16 mouse cellular contexts compared by ENCODE assay signal in the genomic region with DNA sequence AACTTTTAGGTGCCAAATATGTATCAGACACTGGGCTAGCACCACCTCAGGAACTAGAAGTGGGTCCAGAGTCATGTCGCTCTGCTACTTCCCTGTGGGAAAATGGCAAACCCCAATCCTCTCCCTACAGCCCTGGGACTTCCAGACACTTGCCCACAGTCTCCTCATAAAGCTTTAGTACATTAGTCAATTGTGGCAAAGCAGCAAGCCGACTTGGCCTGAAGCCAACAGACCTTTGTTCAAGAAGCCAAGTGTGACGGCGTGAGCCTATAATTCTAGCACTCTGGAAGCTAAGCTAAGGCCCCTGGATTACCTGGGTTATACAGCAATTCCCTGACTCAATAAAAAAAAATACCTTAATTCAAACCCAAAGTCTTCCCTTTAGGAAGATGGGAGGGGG.
DNase-seq lines count a peak whose midpoint lies in the region; ATAC-seq and TF ChIP-seq lines count a peak whose summit lies in the region.
"Had no signal": no experiment of that assay in that cellular context is flagged by ENCODE, and none has a peak within 500 bp of the region (broad histone marks: within the 10 kb centered on the region; RNA-seq: fewer than 3 reads in every experiment).

No protein-coding gene starts in this region.

- H3K4me2 ChIP-seq in hindbrain, embryonic 11.5 days (replicated peaks; ENCODE audit: low read depth, low read length) = no peak overlapping the region
- no peak overlapping the region for H3K4me2 ChIP-seq in hindbrain, embryonic 13.5 days
- no peak overlapping the region for H3K4me2 ChIP-seq in neural tube, embryonic 14.5 days (ENCODE audit: low read depth, low read length)
- H3K4me2 ChIP-seq in limb, embryonic 14.5 days (replicated peaks; ENCODE audit: low read depth, low read length, severe bottlenecking) = no peak overlapping the region
- H3K4me2 ChIP-seq: heart, embryonic 13.5 days; hindbrain, embryonic 14.5 days; midbrain, embryonic 13.5 days had no signal

- ATAC-seq in hindbrain, embryonic 11.5 days (ENCODE audit: low FRiP score) = no peak
- ATAC-seq in hindbrain, embryonic 13.5 days (ENCODE audit: low FRiP score) = no peak
- peak; percentile 17; the same call in 1 of the 2 replicates for ATAC-seq in neural tube, embryonic 14.5 days (ENCODE audit: low read depth)
- ATAC-seq in limb, embryonic 14.5 days (ENCODE audit: low FRiP score, low read depth) = no peak
- ATAC-seq: midbrain, embryonic 13.5 days had no signal

- WGBS in hindbrain, embryonic 11.5 days = 76% methylated on average over 4 of the region's 4 CpGs
- WGBS in hindbrain, embryonic 13.5 days = 50% methylated on average over 4 of the region's 4 CpGs
- WGBS in neural tube, embryonic 14.5 days = 46% methylated on average over 4 of the region's 4 CpGs
- WGBS in limb, embryonic 14.5 days = 48% methylated on average over 4 of the region's 4 CpGs

- no peaks in the 10 kb centered on the region for H3K27me3 ChIP-seq in hindbrain, embryonic 11.5 days (ENCODE audit: control insufficient read depth, insufficient read depth, low read length)
- no peaks in the 10 kb centered on the region for H3K27me3 ChIP-seq in hindbrain, embryonic 13.5 days
- H3K27me3 ChIP-seq in neural tube, embryonic 14.5 days (ENCODE audit: control insufficient read depth, insufficient read depth, low read length) = no peaks in the 10 kb centered on the region
- no peaks in the 10 kb centered on the region for H3K27me3 ChIP-seq in limb, embryonic 14.5 days (ENCODE audit: control insufficient read depth, insufficient read depth, low read length)
- H3K27me3 ChIP-seq: heart, embryonic 13.5 days; midbrain, embryonic 13.5 days had no signal

- H3K9ac ChIP-seq in hindbrain, embryonic 11.5 days (ENCODE audit: low read depth, low read length) = no peak overlapping the region
- H3K9ac ChIP-seq in hindbrain, embryonic 13.5 days = no peak overlapping the region
- H3K9ac ChIP-seq in neural tube, embryonic 14.5 days (replicated peaks; ENCODE audit: low read depth, low read length) = no peak overlapping the region
- no peak overlapping the region for H3K9ac ChIP-seq in limb, embryonic 14.5 days (ENCODE audit: low read depth, low read length, severe bottlenecking)
- H3K9ac ChIP-seq: heart, embryonic 13.5 days; hindbrain, embryonic 14.5 days; midbrain, embryonic 13.5 days had no signal

- peak; percentile 16 for DNase-seq in hindbrain, embryonic 11.5 days (ENCODE audit: low spot score)
- DNase-seq in neural tube, embryonic 10.5 days (ENCODE audit: extremely low spot score, low spot score) = no peak
- DNase-seq in kidney, adult 9 months = peak; percentile 85
- peak; percentile 45 for DNase-seq in limb, embryonic 14.5 days (ENCODE audit: low spot score)
- no peak for DNase-seq in natural killer cell, adult 2 months (ENCODE audit: low spot score in 2 of 2)
- no peak for DNase-seq in frontal cortex, adult 2 months (ENCODE audit: extremely low spot score in 1 of 2, low spot score in 1 of 2)
- DNase-seq: B cell, adult 2 months; cerebellum, adult 8-10 months; right cerebral cortex, postnatal 25 days; thymus, postnatal 25 days had no signal

- H3K9me3 ChIP-seq in hindbrain, embryonic 11.5 days (ENCODE audit: control insufficient read depth, low read length) = no peaks in the 10 kb centered on the region
- H3K9me3 ChIP-seq in hindbrain, embryonic 13.5 days = no peaks in the 10 kb centered on the region
- H3K9me3 ChIP-seq in neural tube, embryonic 14.5 days (ENCODE audit: control insufficient read depth, low read length) = no peaks in the 10 kb centered on the region
- H3K9me3 ChIP-seq in limb, embryonic 14.5 days (ENCODE audit: control insufficient read depth, low read length) = no peaks in the 10 kb centered on the region
- H3K9me3 ChIP-seq: forebrain, embryonic 10.5 days; heart, embryonic 13.5 days; midbrain, embryonic 13.5 days had no signal

- no peaks in the 10 kb centered on the region for H3K36me3 ChIP-seq in hindbrain, embryonic 11.5 days (ENCODE audit: control insufficient read depth, insufficient read depth, low read length)
- H3K36me3 ChIP-seq in hindbrain, embryonic 13.5 days = no peaks in the 10 kb centered on the region
- no peaks in the 10 kb centered on the region for H3K36me3 ChIP-seq in neural tube, embryonic 14.5 days (ENCODE audit: control insufficient read depth, insufficient read depth, low read length)
- H3K36me3 ChIP-seq in limb, embryonic 14.5 days (ENCODE audit: control insufficient read depth, insufficient read depth, low read length) = no peaks in the 10 kb centered on the region
- H3K36me3 ChIP-seq: forebrain, embryonic 10.5 days; heart, embryonic 13.5 days; midbrain, embryonic 13.5 days had no signal

- no peak overlapping the region for H3K4me3 ChIP-seq in hindbrain, embryonic 11.5 days (ENCODE audit: low read depth, low read length)
- H3K4me3 ChIP-seq in hindbrain, embryonic 13.5 days = no peak overlapping the region
- H3K4me3 ChIP-seq in neural tube, embryonic 14.5 days (ENCODE audit: low read depth, low read length) = no peak overlapping the region
- H3K4me3 ChIP-seq in limb, embryonic 14.5 days (replicated peaks; ENCODE audit: low read length) = no peak overlapping the region
- H3K4me3 ChIP-seq: forebrain, embryonic 10.5 days; heart, embryonic 13.5 days; midbrain, embryonic 13.5 days had no signal

- TF ChIP-seq POLR2A in limb, embryonic 14.5 days (IDR thresholded peaks at IDR 0.05; ENCODE audit: borderline replicate concordance, extremely low read depth, insufficient read depth, insufficient read length) = no peak

- no peak overlapping the region for H3K27ac ChIP-seq in hindbrain, embryonic 11.5 days (ENCODE audit: low read depth, low read length)
- H3K27ac ChIP-seq in hindbrain, embryonic 13.5 days = no peak overlapping the region
- no peak overlapping the region for H3K27ac ChIP-seq in neural tube, embryonic 14.5 days (ENCODE audit: low read depth, low read length)
- no peak overlapping the region for H3K27ac ChIP-seq in limb, embryonic 14.5 days (replicated peaks; ENCODE audit: low read depth, low read length)
- H3K27ac ChIP-seq: forebrain, embryonic 10.5 days; heart, embryonic 13.5 days; hindbrain, embryonic 14.5 days; midbrain, embryonic 13.5 days had no signal

- H3K4me1 ChIP-seq in hindbrain, embryonic 11.5 days (replicated peaks; ENCODE audit: control insufficient read depth, insufficient read depth, low read length) = no peaks in the 10 kb centered on the region
- no peaks in the 10 kb centered on the region for H3K4me1 ChIP-seq in hindbrain, embryonic 13.5 days (replicated peaks)
- H3K4me1 ChIP-seq in neural tube, embryonic 14.5 days (ENCODE audit: control insufficient read depth, insufficient read depth, low read length) = no peaks in the 10 kb centered on the region
- peaks cover 15% of the 10 kb centered on the region for H3K4me1 ChIP-seq in limb, embryonic 14.5 days (ENCODE audit: control insufficient read depth, insufficient read depth, low read length)

Comparison
In these comparisons a context has a peak if more than half of its experiments do, and no peak if none do; other contexts are left out.
1. DNase-seq: peak in hindbrain, embryonic 11.5 days (single experiment), kidney, adult 9 months (single experiment) and limb, embryonic 14.5 days (single experiment); none in neural tube, embryonic 10.5 days (single experiment), natural killer cell, adult 2 months (0 of 2) and frontal cortex, adult 2 months (0 of 2).